Mouse (Mus musculus) embryonic facial prominence, embryonic 13.5 days (tissue): ENCODE measurements around the gene Bend5. TPM values are rescaled to one million over a fixed set of nuclear protein-coding genes. Genes with fewer than 3 reads are reported as not detected.

Experiments
- ATAC-seq: fragments of 200-750 bp; cut with Nextera tagmentation; 2 replicates; pipeline ENCODE4 v1.8.0; 2017; ENCODE audit warnings: low read depth; ENCODE audit not compliant: insufficient number of reproducible peaks, insufficient read depth, low FRiP score, low TSS enrichment
- H3K27ac ChIP-seq: fragments of 300-500 bp; sonication (generic); 2 replicates; pipeline ENCODE4 v1.5.1; 2015; ENCODE audit warnings: moderate library complexity, mild to moderate bottlenecking, inconsistent platforms
- H3K27me3 ChIP-seq: fragments of 300-500 bp; sonication (generic); 2 replicates; pipeline ENCODE4 v1.6.1; 2015; ENCODE audit warnings: mild to moderate bottlenecking, inconsistent platforms
- H3K36me3 ChIP-seq: fragments of 300-500 bp; sonication (generic); 2 replicates; pipeline ENCODE4 v1.6.1; 2015; ENCODE audit warnings: mild to moderate bottlenecking, inconsistent platforms
- H3K4me1 ChIP-seq: fragments of 300-500 bp; sonication (generic); 2 replicates; pipeline ENCODE4 v1.6.1; 2015; ENCODE audit warnings: inconsistent platforms
- H3K4me2 ChIP-seq: fragments of 300-500 bp; sonication (generic); 2 replicates; pipeline ENCODE4 v1.6.1; 2015; ENCODE audit warnings: moderate library complexity, mild to moderate bottlenecking, inconsistent platforms
- H3K4me3 ChIP-seq: fragments of 300-500 bp; sonication (generic); 2 replicates; pipeline ENCODE4 v1.5.1; 2015; ENCODE audit warnings: mild to moderate bottlenecking, inconsistent platforms
- H3K9ac ChIP-seq: fragments of 300-500 bp; sonication (generic); 2 replicates; pipeline ENCODE4 v1.6.1; 2015; ENCODE audit warnings: mild to moderate bottlenecking, inconsistent platforms
- H3K9me3 ChIP-seq: fragments of 300-500 bp; sonication (generic); 2 replicates; pipeline ENCODE4 v1.6.1; 2016; ENCODE audit warnings: inconsistent platforms
- WGBS: fragments of 180-500 bp; shearing (Covaris S2); methylation state at CpG from one replicate; pipeline ENCODE4 v1.1.7; 2015; ENCODE audit warnings: mixed read lengths; 5-methylcytosine and 5-hydroxymethylcytosine counted together
- polyA plus RNA-seq: library from polyadenylated mRNA; unstranded; fragments of >200 nt; fragmentation: Nextera tagmentation; extraction: Ambion mirVana; gene quantifications from 2 replicates; pipeline ENCODE4 v1.2.1, GENCODE M21; 2015

Bend5 gene
- polyA plus RNA-seq, 1 experiment from 2014 or later = 143 TPM

DNA sequence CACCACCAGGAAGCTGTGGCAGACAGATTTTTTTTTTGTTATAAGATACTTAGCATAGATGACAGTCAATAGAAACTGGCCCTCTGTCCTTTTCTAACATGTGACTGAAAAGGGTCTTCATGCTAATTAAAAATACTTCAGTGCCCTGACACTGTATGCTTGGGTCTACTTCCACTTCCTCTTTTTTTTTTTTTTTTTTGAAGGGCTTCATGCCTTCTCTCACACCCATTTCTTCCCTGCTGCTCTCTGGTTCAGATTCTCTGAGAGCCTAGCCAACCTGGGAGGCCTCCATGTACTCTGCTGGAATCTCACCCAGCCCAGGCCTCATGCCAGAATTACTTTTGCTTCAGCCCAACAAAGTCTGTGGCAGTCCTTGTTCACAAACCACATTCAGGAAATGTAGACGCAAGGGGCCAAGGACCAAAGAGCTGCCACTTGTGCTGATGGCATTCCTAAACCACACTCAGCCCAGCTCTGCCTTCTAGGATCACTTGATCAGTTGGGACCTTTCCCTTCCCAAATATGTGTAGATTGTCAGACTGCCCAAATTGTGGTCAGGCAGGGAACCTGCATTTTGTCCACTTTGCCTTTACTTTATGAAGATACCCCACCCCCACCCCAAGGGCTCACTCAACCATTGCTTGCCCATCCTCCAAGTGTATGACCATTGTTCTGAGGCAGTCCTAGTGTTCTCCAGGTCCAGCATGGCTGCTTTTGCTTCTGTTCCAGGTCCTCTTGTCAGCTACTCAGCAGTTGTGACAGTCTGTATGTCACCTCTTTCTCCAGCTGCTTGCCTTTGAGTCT lies 27.8 kb downstream of the Bend5 start:
- Histone ChIP-seq H3K4me3 (no peak overlapping the region), H3K9ac (no peak overlapping the region), H3K4me2 (no peak overlapping the region), H3K36me3 (peaks cover 46% of the 10 kb centered on the region), H3K4me1 (peaks cover 37% of the 10 kb centered on the region), H3K9me3 (no peaks in the 10 kb centered on the region), H3K27me3 (no peaks in the 10 kb centered on the region), H3K27ac (0 out of 2 replicates have a peak overlapping the region, but pooled peaks have one; percentile 22)
- WGBS = 79% methylated on average over 1 of the region's 1 CpGs
- ATAC-seq = no peak

DNA sequence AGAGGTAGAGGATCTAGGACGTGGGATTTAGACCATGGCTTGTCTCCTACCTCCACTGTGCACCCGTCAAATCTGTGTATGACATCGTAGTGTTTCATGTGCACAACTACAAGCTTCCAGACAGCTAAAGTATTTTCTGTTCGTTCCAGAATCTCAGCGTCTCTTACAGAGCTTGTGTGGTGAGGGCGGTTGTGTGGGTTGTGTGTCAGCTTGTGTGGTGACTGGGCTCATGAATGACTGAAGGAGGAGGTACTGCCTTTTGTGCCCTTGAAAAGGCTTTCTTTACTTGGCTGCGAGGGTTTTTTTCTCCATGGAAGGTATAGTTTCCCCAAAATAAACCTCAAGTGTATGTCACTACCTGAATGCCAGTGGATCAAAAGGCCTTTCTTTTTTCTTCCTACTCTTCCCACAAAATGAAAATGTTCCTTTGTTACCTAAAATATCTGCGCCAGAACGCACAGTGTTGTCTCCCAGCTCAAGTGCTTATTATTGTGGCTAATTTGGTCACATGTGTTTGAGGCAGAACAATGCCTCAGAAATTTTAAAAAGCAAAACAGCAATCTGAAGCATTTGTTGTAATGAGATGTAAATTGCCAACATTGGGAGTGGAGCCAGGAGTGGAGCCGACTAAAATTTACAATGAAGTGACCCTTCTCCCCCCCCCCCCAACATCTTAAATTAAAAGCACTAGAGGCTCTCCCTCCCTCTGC lies 29.3 kb downstream of the Bend5 start:
- H3K9ac ChIP-seq = no peak overlapping the region
- ATAC-seq = no peak
- peaks cover 47% of the 10 kb centered on the region for H3K36me3 ChIP-seq
- peaks cover 39% of the 10 kb centered on the region for H3K4me1 ChIP-seq
- no peak overlapping the region for H3K4me2 ChIP-seq
- no peaks in the 10 kb centered on the region for H3K9me3 ChIP-seq
- H3K4me3 ChIP-seq = no peak overlapping the region
- no peaks in the 10 kb centered on the region for H3K27me3 ChIP-seq
- WGBS = 63% methylated on average over 10 of the region's 10 CpGs
- peak overlapping the region; percentile 44; the same call in 1 of the 2 replicates for H3K27ac ChIP-seq

DNA sequence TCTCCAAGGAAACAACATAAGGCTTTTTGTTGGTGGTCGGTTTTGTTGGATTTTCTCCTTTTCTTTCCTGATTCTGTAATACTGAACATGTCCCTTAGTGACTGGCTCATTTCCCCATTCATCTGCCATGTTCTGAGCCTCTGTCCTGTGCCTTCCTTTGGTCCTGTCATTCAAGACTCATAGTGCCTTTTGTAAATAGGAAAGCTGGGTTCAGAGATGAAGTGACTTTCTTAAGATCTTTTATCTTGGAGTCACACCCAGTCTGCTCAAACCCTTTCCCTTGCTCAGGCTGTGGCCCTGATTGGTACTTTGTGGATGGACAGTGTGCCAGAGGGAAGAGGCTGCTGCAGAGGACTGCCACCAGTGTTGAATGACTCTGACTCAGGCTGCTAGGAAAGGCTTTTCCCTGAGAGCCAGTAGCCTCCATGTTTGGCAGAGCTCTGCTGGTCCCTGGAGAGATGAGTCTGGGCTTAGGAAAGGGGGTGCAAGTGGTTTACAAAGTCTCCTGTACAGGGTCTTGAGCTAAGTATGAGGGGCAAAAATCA lies 29.9 kb downstream of the Bend5 start:
- no peak for ATAC-seq
- peaks cover 53% of the 10 kb centered on the region for H3K36me3 ChIP-seq
- no peak overlapping the region for H3K4me2 ChIP-seq
- no peaks in the 10 kb centered on the region for H3K9me3 ChIP-seq
- H3K4me3 ChIP-seq = no peak overlapping the region
- peaks cover 42% of the 10 kb centered on the region for H3K4me1 ChIP-seq
- 0 out of 2 replicates have a peak overlapping the region, but pooled peaks have one; percentile 22 for H3K9ac ChIP-seq
- H3K27me3 ChIP-seq = no peaks in the 10 kb centered on the region
- peak overlapping the region; percentile 34; the same call in 1 of the 2 replicates for H3K27ac ChIP-seq
- 18% methylated on average over 1 of the region's 1 CpGs for WGBS

DNA sequence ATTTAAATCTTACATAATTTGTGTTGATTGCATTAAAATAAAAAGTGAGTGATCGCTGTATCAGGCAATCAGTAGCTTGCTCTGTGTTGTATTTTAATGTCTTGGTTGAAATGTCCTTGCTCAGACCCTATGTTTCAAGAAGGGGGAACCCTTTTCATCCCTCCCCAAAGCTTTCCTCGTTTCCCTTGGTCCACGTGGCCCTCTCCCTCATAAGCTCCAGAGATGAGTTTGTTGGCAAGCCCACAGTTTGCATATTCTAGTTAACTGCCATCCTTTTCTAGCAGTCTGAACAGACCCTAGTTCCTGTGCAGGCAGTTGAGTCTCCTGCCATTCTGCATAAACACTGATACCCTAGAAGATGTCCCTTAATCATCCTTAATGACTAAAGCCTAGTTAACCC lies 33.1 kb downstream of the Bend5 start:
- H3K27ac ChIP-seq = no peak overlapping the region
- peaks cover 74% of the 10 kb centered on the region for H3K36me3 ChIP-seq
- no peak overlapping the region for H3K9ac ChIP-seq
- no peak for ATAC-seq
- WGBS = 67% methylated on average over 3 of the region's 3 CpGs
- peaks cover 30% of the 10 kb centered on the region for H3K4me1 ChIP-seq
- no peaks in the 10 kb centered on the region for H3K9me3 ChIP-seq
- no peak overlapping the region for H3K4me3 ChIP-seq
- H3K27me3 ChIP-seq = no peaks in the 10 kb centered on the region
- no peak overlapping the region for H3K4me2 ChIP-seq

DNA sequence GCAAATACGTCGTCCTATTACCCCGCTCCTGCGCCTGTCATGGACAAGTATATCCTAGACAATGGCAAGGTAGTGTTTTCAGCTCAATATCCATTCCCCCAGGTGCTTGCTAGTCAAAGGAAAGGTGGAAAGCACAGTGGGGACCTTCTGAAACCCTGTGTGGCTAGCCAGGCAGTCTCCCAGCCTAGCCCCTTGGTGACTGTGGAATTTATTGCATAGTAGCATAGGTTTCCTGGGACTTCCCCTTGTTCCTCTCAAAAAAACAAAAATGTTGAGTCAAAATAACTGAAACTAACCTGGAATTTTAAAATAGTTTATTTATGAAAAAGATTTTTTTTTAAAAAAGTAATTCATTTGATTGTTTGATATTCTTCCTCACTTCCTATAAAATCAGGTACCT lies 33.8 kb downstream of the Bend5 start:
- Histone ChIP-seq H3K9me3 (no peaks in the 10 kb centered on the region), H3K9ac (no peak overlapping the region), H3K4me3 (no peak overlapping the region), H3K27me3 (no peaks in the 10 kb centered on the region), H3K4me1 (peaks cover 24% of the 10 kb centered on the region), H3K4me2 (no peak overlapping the region), H3K36me3 (peaks cover 75% of the 10 kb centered on the region), H3K27ac (no peak overlapping the region)
- ATAC-seq = no peak
- WGBS = 95% methylated on average over 4 of the region's 4 CpGs

DNA sequence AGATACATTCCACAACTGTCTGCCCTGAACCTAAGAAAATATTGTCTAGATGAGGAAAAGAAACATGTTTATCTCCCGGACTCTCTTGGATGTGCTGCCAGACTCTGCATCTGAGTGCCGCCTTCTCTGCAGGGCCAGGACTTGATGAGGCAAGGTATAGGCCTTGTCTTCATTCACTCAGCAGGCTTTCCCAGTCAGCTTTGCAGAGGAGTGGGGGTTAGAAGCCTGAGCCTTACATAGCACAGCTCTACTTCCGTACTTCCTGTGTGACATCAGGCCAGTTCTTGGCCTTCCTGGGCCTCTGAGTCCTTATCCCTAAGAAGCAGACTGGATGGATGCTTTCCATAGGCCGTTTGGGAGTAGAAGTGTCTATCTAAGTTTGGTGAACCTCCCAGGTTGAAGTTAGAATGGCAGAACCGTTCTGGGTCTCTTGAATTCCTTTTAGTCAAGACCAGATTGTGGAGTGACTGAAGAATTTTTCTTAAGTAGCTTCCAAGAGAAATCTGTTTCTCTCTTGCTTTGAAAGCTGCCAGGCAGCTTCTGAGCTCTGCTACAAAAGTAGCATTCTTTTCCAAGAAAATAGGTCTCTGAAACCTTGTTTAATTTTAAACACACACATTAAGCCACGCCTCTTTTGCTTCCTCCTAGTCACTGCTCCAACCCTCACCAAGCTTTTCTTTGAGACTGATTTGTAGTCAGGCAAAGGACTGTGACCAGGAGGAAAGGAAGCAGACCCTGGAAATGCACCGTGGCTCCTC lies 34.8 kb downstream of the Bend5 start:
- no peak for ATAC-seq
- Histone ChIP-seq H3K27ac (no peak overlapping the region), H3K36me3 (peaks cover 85% of the 10 kb centered on the region), H3K9ac (no peak overlapping the region), H3K4me2 (no peak overlapping the region), H3K9me3 (no peaks in the 10 kb centered on the region), H3K4me3 (no peak overlapping the region), H3K27me3 (no peaks in the 10 kb centered on the region), H3K4me1 (peaks cover 13% of the 10 kb centered on the region)
- WGBS = 64% methylated on average over 7 of the region's 7 CpGs

DNA sequence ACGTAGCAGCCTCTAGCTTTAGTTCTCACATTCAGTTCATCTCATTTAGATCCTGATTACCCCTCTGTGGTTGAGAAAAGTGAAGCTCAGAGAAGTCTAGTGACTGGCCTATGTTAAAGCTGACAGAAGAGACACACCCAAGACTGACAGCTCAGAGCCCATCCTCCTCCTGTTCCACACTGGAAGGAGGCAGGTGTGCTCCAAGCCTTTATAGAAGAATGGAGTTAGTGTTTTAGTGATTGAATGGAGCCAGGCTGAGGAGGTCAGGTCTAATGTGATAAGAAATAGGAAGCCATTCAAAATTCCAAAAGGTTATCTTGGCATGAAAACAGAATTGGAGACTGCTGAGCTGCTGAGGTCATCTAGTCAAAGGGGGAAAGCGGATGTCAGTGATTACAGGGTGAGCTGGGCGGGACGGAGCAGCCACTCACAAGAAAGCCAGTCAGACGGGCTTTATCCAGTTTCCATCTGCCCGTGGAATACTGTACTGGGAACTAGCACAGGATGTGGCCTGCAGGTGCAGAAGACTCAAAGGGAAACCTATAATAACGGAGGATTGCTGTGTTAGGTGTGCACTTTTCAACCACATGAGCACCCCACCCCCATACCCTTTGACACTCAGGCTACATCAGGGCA lies 36.6 kb downstream of the Bend5 start:
- H3K4me1 ChIP-seq = peaks cover 9% of the 10 kb centered on the region; the same call in 1 of the 2 replicates
- H3K27ac ChIP-seq = no peak overlapping the region
- WGBS = 65% methylated on average over 7 of the region's 7 CpGs
- no peak for ATAC-seq
- H3K9ac ChIP-seq = no peak overlapping the region
- H3K36me3 ChIP-seq = peaks cover 87% of the 10 kb centered on the region
- no peak overlapping the region for H3K4me3 ChIP-seq
- H3K4me2 ChIP-seq = no peak overlapping the region
- H3K27me3 ChIP-seq = no peaks in the 10 kb centered on the region
- no peaks in the 10 kb centered on the region for H3K9me3 ChIP-seq

DNA sequence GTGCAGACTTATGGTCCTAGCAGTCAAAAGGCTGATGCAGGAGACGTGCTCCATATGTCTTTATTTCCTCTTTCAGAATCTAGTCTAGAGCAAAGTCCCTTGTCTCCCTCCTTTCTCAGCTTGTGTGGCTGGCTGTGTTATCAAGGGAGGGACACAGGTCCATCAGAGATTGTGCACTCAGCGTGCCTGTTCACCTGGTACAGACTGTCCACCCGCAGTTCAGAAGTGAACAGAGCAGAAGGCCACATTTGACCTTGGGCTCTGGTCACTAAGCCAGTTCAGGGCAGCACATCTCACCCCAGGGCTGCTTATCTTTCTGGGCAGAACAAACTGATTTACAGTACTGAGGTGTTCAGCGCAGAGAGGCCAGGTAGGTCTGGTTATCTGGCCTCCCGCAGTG lies 37.4 kb downstream of the Bend5 start:
- Histone ChIP-seq H3K4me1 (peaks cover 9% of the 10 kb centered on the region; the same call in 1 of the 2 replicates), H3K27me3 (no peaks in the 10 kb centered on the region), H3K9me3 (no peaks in the 10 kb centered on the region), H3K4me2 (no peak overlapping the region), H3K27ac (no peak overlapping the region), H3K4me3 (no peak overlapping the region), H3K36me3 (peaks cover 89% of the 10 kb centered on the region), H3K9ac (no peak overlapping the region)
- ATAC-seq = no peak
- 89% methylated on average over 5 of the region's 5 CpGs for WGBS

DNA sequence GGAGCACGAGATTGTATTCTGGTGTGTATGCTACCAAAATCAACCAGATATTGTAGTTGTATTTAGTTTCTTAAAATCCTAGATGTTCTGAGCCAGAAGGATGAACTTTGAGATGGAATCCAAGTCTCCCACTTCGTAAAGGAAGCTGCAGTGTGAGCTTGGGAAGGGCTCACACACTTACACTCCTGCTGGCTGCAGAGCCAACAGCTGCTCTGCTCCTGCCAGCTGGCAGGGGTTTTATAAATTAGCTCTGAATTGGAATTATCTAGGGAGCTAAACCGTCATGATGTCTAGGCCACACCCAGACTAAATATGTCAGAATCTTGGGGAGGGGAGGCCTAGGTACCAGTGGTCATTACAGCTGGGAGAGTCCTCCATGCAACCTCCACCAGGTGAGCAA lies 38.5 kb downstream of the Bend5 start:
- H3K4me1 ChIP-seq = peaks cover 9% of the 10 kb centered on the region; the same call in 1 of the 2 replicates
- no peak overlapping the region for H3K4me2 ChIP-seq
- H3K27ac ChIP-seq = no peak overlapping the region
- 71% methylated on average over 3 of the region's 3 CpGs for WGBS
- H3K36me3 ChIP-seq = peaks cover 95% of the 10 kb centered on the region
- no peak overlapping the region for H3K9ac ChIP-seq
- H3K9me3 ChIP-seq = no peaks in the 10 kb centered on the region
- no peak overlapping the region for H3K4me3 ChIP-seq
- no peak for ATAC-seq
- no peaks in the 10 kb centered on the region for H3K27me3 ChIP-seq

DNA sequence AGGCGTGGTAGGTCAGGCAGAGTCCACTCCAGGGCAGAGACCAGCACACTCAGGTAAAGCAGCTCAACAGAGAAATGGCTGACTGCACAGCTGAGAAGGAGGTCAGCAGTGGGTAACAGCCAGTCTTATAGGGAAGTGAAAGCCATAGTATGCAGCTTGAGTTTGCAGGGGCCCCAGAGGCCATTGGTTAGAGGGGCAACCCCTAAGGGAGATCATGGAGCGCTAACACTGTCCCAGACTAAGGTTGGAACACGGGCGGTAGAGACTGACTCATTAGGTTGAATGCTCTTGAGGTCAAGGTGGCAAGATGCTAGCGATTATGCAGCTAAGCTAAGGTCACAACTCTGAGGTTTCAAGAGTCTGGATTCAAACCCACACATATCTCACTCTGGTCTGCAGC lies 40.8 kb downstream of the Bend5 start:
- no peak overlapping the region for H3K4me3 ChIP-seq
- no peaks in the 10 kb centered on the region for H3K9me3 ChIP-seq
- ATAC-seq = no peak
- H3K36me3 ChIP-seq = peaks cover 95% of the 10 kb centered on the region
- H3K4me1 ChIP-seq = peaks cover 4% of the 10 kb centered on the region; the same call in 1 of the 2 replicates
- H3K4me2 ChIP-seq = no peak overlapping the region
- 79% methylated on average over 5 of the region's 5 CpGs for WGBS
- H3K27ac ChIP-seq = no peak overlapping the region
- no peaks in the 10 kb centered on the region for H3K27me3 ChIP-seq
- H3K9ac ChIP-seq = no peak overlapping the region

DNA sequence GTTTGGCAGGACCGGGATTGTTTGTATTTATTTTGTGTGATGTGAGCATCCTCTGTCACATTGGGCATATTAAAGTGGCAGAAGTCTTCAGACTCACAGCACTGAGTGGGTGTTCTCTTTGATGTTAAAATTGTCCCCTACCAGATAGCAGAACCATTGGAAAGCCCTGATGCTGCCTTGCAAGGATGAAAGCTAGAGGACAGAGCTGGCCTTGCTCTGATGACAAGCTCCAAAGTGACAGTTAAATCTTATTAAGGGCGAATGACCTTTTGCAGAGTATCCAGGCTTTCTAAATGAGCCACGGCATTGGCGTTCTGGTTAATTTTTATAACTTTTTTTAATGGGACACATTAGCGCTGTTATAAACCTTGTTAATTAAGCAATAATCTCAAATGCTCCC lies 42.8 kb downstream of the Bend5 start:
- Histone ChIP-seq H3K4me3 (no peak overlapping the region), H3K36me3 (peaks cover 80% of the 10 kb centered on the region), H3K4me2 (no peak overlapping the region), H3K27me3 (no peaks in the 10 kb centered on the region), H3K27ac (no peak overlapping the region), H3K4me1 (no peaks in the 10 kb centered on the region), H3K9ac (no peak overlapping the region), H3K9me3 (no peaks in the 10 kb centered on the region)
- ATAC-seq = no peak
- WGBS = 90% methylated on average over 5 of the region's 5 CpGs
